Mouse (Mus musculus) urinary bladder, postnatal 25 days (tissue): ENCODE results near the gene Hacl1.

Experiments
- DNase-seq: peaks from one replicate; pipeline ENCODE4 v3.0.0; 2022; ENCODE audit warnings: low spot score

Gene Hacl1

DNA sequence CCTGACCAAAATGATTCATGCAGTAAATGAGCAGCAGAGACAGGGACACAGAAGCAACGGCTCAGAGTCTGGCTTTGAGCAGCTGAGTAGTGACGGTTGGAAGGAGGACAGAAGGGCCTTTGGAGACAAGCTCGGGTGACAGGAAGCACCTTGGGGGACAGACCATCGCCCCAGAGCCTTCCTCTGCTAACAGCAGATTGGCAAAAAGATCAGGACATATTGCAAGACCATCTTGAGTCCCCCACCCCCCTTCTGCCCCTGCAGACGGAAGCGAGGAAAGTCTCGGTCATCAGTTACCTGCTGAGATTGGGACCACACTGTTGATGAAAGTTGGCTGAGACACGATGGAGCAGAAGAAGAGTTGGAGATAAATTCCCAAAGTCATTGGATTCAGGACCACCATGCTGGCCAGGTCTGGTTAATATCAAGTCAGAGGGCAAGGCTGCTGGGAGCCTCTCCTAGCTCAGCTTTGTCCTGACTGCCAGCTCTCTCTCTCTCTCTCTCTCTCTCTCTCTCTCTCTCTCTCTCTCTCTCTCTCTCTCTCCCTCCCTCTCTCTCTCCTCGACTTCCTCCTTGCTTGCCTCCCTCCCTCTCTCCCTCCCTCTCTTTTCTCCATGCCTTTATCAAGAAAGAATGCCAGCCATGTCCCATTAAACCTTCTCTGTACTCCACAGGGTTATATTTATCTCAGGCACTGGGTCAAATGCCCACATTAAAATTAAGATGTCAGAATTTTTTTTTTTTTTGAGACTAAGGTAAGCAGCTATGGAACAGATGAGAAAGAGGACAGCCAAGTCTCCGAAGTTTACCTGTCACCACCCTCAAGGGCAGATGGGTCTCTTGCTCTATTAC lies 64.0 kb downstream of the Hacl1 start:
- no peak for DNase-seq

- DNase-seq: no peak
Observed at GRCm38 (mm10) chr14:31575866-31576265, 65.2 kb downstream of the Hacl1 start.

DNA sequence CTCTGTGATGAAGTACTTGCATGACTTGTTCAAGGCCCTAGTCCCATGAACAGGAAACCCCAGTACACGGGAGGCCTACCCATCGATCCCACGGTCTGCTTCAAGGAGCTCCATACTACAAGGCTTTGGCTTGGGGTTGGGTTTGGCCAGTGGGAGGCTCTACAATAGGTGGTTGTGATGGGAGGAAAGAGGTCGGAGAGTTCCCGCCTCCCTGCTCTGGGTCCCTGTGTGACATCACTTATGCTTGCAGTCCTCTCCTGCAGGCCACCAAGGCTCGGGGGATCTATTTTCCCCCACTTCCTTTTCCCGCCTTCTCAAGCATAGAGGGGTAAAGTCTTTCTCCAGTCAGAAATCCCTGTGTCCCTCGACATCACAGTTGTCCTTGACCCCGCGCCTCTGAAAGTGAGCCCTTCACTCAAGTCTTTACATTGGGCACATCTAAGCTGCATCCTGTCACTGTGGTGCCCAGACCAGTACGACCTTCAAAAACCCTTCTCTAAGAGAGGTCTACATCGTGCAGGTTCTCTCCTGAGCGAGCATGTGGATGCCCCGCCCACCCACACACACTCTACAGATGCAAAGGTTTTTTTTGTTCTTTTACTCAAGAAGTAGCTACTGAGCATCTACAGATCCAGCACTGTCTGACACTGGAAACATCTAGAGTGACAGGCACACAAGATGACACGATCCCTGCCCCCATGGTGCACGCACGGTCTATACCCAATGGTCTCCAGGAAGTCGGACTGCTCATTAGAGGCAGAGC lies 66.0 kb downstream of the Hacl1 start:
- no peak for DNase-seq

DNA sequence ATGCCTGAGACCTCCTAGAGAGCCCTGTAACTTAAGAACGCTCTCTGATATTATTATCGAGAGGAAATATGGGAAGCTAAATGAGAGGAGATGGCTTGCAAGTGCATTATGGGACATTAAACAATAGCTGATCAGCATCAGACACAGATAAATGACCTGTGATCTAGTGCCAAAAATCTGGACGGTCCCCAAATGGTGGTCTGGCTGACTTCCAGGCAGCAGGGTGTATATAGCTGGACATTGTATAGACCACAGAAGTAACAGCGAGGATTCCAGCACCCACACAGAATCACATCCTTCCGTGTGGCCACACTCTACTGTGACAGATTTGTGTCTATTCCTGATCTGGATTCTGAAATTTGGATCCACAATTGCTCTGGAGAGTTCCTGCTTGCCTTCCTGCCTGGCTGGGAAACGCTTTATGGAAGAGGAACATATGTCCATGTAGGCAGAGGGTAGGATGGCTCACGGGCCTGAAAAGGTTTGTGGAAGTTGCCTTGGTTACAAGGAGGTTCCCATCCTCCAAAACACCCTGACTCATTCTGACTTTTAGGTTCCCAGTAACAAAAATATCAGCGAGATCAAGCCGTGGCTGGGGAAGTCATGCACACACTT lies 68.4 kb downstream of the Hacl1 start:
- DNase-seq: no peak

- no peak for DNase-seq
Observed at GRCm38 (mm10) chr14:31571419-31571818, 69.7 kb downstream of the Hacl1 start.

DNA sequence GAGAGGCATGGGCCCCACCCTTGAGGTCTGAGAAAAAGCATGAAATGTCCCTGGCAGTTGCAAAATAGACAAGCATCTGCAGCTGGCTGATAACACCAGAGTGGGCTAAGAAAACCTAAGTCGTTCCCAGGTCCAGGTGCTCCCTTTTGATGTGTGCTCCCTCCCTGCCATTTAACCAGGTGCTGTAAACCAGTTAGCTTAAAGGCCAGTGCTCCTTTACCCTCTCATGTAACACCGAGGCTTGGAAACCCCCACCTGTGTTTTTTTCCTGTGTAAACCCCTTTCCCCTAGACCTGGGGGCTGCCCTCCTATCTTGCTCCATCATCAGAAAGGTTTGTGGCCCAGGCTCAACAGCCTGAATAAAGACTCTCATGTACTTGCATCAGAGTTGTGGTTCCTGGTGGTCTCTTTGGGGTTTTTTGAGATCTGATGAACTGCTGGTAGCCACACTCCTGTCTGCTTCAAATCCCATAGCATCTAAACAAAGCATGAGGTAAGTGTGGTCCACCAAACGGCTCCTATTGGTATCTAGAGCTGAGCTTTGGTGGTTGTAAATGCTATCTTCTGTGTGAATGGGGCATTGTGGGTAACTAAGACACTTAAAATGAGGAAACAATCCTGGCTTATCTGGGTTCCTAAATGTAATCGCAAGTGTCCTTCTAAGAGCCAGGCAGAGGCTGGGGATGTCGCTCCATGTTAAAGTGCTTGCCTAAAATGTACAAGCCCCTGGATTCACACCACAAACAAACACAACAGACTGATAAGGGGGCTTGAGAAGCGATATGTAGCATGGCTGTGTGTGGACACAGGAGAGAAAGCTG lies 70.7 kb downstream of the Hacl1 start:
- no peak for DNase-seq

GRCm38 (mm10) chr14:31569151-31569631 lies 71.9 kb downstream of the Hacl1 start:
- DNase-seq: no peak

DNA sequence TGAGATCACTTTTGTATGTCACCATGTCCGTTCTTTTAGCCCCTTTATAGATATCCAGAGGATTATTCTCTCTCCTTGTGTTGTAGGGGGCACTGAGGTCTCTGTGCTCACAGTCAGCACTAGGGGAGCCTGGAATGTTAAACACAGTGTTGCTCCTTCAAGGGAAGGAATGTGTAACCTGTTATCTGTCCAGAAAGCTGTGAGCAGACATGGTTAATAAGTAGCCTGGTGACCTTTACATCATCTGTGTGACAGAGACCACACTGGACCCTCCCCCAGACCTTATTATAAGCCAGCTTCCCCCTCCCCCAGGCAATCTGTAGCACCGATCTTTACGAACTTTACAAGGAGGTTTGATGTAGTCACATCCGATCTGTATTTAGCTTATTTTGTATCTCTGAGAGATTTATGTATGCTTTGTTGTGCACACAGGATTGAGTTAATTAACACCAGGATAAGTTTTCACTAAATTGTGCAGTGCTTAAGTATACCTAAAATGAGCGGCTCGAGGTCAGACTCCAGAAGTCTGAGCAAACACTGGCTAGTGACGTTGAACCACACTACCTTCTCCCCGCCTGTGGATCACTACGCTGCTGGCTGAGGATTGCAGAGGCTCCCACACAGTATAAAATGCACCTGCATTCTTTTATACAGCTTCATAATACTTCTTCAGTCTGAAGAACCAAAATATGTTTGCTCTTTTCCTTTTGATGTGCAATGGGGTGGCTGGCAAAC lies 75.4 kb downstream of the Hacl1 start:
- no peak for DNase-seq

DNA sequence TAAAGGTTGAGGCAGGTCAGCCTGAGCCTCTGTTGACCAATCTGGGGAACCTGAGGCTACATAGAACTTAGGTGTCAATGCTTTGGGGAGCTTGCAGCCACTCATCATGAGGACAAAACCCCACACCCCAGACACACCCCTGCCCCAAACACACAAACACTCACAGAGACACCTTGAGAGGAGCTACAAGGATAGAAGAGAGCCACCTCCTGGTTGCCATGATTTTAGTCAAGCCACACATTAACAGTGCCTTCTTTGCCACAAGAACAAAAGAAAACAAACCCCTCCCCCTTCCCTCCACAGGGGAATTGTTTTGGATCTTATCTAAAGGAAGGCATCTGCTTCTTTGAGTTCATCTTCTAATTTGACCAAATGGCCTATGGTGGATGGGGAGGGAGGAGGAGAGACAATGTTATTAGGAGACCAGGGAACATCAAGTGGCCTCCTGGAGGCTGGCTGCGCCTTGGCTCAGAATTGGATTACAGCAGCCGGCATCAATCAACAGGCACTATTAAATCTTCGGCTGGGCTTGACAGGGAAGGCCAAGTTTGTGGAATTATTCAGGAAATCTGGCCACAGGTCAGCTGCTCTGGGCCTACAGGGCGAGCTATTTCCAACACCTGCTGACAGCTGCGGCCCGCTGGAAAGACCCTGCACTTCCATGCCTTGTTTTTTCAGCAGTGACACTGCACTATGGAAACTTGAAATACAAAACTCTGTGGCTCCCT lies 76.5 kb downstream of the Hacl1 start:
- peak; percentile 14 for DNase-seq

DNA sequence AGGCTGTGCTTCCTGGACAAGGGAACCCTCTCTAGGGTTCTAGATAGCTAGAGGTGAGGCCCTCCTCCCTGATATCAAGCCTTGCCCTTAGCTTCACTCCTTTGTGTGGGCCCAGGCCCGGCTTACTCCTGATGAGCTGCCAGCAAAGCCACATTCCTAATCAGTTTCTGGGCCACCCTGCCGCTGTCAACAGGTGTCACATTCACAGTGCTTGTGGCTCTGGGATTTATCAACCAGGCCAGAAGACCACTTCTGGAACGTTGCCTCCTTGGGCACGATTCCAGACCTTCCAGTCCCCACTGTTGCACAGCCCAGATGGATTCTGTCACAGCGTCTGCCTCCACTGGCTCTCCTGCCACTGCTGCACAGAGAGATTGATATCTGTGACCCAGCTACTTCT lies 80.2 kb downstream of the Hacl1 start:
- no peak for DNase-seq

DNA sequence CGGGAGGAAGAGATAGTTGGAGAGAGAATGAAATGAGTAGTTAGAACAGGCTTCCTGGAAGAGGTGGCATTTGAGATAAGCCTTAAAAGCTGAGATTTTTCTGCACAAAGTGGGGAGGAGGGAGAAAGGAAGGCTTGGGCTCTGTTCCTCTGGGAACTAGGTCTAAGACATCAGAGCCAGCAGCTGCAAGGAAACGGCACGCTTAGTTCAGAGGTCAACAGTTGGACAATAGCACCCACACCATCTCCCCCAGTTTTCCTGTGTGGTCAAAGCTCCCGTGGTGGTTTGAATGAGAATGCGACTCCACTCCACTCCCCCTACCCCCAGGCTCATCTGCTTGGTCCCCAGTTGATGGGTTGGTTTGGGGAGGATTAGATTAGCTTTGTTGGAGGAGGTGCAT lies 81.9 kb downstream of the Hacl1 start:
- no peak for DNase-seq

GRCm38 (mm10) chr14:31557784-31558183 lies 83.3 kb downstream of the Hacl1 start:
- no peak for DNase-seq

GRCm38 (mm10) chr14:31557273-31557672 lies 83.8 kb downstream of the Hacl1 start:
- no peak for DNase-seq

- no peak for DNase-seq
Observed at GRCm38 (mm10) chr14:31556526-31557260, 84.4 kb downstream of the Hacl1 start.

- no peak for DNase-seq
Observed at GRCm38 (mm10) chr14:31555963-31556434, 85.1 kb downstream of the Hacl1 start.

DNA sequence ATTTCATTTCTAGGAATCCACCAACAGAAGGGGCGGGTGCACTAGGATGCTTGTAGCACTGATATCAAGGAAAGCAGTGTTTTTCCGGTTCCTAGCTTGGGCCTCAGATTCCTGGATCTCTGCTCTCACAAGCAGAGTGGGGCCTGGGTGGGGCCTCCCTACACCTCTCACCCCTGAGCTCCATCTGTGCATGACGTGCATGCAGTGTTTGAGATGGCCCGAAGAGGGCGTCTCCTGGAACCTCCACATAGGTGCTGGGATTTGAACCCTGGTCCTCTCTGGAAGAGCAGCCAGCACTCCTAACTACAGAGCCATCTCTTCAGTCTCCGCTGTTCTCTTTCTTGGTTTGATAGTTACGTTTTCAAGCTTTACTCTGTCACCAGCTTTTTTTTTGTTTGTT lies 86.1 kb downstream of the Hacl1 start:
- no peak for DNase-seq
